Comparison of ENCODE assay signal across 18 mouse cellular contexts in genomic region chr3:153502488-153502887, GRCm38 (mm10).
"Had no signal": no experiment of that assay in that cellular context is flagged by ENCODE, and none has a peak within 500 bp of the region (broad histone marks: within the 10 kb centered on the region; RNA-seq: fewer than 3 reads in every experiment).

No protein-coding gene starts in this region.

- ATAC-seq: intestine, postnatal 0 days; liver, postnatal 0 days had no signal

- H3K9ac ChIP-seq: limb, embryonic 12.5 days; liver, embryonic 13.5 days; liver, postnatal 0 days; lung, embryonic 15.5 days; stomach, embryonic 15.5 days had no signal

- H3K27me3 ChIP-seq: limb, embryonic 12.5 days; liver, embryonic 13.5 days; lung, embryonic 15.5 days; megakaryocyte, embryonic 14.5 days; stomach, embryonic 15.5 days had no signal

- H3K36me3 ChIP-seq: limb, embryonic 12.5 days; liver, embryonic 13.5 days; lung, embryonic 15.5 days; stomach, embryonic 15.5 days had no signal

- DNase-seq: kidney, adult 8-10 months; kidney, postnatal 25 days; liver; liver, embryonic 13.5 days; liver, postnatal 0 days; lung, postnatal 14 days; retina, postnatal 1 day; right cerebral cortex, postnatal 4 days; spleen, adult 18-20 months; thymus, adult 2 months; thymus, postnatal 25 days had no signal

- H3K4me2 ChIP-seq: limb, embryonic 12.5 days; liver, embryonic 13.5 days; lung, embryonic 15.5 days; stomach, embryonic 15.5 days had no signal

- H3K9me3 ChIP-seq: limb, embryonic 12.5 days; liver, embryonic 13.5 days; lung, embryonic 15.5 days; megakaryocyte, embryonic 14.5 days; stomach, embryonic 15.5 days had no signal

- H3K4me1 ChIP-seq: limb, embryonic 12.5 days; liver, embryonic 13.5 days; lung, embryonic 15.5 days; megakaryocyte, embryonic 14.5 days; stomach, embryonic 15.5 days had no signal

- H3K27ac ChIP-seq: left cerebral cortex, adult 2 months; limb, embryonic 12.5 days; liver, embryonic 13.5 days; lung, embryonic 15.5 days; macrophage; stomach, embryonic 15.5 days had no signal

- H3K4me3 ChIP-seq: left cerebral cortex, adult 2 months; limb, embryonic 12.5 days; liver, embryonic 13.5 days; lung, embryonic 15.5 days; megakaryocyte, embryonic 14.5 days; stomach, embryonic 15.5 days had no signal
